Mouse (Mus musculus) lung, postnatal 10 days (tissue): Measurements from ENCODE around the gene Vmn1r193.
"Not testable (repeated sequence)": the region's sequence is repeated elsewhere in the genome, so short reads cannot be mapped to it uniquely, and the experiment has no call there.

ENCODE experiments used
- DNase-seq: peaks from one replicate; pipeline ENCODE4 v3.0.0; 2021

The Vmn1r193 gene

DNA sequence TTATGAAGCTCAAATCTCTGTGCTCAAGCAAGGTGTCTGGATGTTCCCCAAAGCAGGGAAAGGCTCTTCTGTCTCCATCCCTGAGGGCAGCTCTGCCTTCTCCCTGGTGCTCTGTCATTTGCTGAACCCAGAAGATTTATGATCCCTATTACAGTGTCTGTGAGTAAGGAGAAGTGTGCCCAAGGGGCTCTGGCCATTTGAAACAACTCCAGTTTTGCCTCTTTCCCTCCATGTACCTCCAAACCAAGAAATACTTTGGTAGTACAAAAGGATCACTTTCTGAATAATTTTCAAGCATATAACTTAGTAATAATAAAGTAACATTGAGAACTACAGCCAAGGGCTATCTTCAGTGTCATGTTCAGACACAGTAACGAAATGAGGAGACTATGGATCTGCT is at the start of gene Vmn1r193:
Vmn1r193 (minus strand) TSS at position 101 of the 400 bp plus-strand sequence.
- not testable (repeated sequence) for DNase-seq

DNA sequence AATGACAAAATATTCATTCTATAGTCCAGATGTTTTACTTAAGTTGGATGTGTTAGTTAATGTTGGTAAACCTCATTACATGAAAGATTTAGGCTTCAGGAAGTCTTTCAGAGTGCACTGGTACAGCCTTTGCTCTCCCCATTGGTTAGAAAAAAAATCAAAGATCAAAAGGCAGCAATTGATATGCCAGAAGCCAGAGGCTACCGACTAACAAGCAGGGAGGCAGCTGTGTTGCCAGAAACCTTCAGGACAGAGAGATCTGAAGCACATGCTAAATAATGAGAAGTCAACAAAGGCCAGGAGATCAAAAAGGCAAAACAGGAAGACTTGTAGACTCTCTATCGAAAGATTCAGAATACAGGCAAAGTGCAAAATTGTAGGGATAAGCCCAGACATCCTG is 48.8 kb upstream of the Vmn1r193 start:
- DNase-seq: no peak

DNA sequence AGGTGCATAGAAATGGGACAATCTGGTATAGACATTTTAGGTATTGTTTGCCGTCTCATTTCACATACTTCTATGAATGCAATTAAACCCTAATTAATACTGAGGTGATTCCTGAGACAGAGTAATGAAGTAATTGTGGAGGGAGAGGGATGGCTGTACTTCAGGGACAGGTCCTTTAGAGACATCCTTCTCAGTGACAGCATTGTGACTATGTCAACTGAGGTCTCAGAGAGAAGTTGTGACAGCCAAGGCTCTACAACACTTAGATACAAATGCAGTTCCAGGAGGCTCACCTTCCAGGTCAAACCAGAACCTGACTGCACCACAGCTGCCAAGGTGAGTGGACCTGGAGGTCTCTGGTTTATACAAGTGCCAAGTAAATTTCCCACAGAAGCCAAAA is 47.3 kb upstream of the Vmn1r193 start, which contains the start of gene Vmn1r195:
Vmn1r195 (plus strand) TSS at position 301 of the 400 bp plus-strand sequence.
- DNase-seq: not testable (repeated sequence)

DNA sequence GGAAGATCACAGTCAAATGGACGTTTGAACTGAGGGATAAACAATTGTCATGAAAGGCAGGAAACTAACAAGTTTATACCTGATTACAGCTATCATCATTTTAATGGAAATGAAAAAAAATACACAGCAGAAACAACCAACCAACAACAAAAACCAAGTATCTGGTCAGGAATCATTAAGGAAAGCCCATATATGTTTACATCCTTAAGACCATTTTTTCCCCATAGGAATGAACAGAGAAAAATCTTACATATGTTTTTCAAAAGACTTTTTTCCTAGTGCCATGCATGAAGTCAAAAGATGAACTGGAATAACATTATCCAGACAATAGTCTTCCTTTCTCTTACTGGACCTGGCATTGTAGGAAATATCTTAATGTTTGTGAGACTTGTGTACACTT is 21.0 kb upstream of the Vmn1r193 start, which contains the start of gene Vmn1r194:
Vmn1r194 (plus strand) TSS at position 301 of the 400 bp plus-strand sequence.
- DNase-seq: no peak

DNA sequence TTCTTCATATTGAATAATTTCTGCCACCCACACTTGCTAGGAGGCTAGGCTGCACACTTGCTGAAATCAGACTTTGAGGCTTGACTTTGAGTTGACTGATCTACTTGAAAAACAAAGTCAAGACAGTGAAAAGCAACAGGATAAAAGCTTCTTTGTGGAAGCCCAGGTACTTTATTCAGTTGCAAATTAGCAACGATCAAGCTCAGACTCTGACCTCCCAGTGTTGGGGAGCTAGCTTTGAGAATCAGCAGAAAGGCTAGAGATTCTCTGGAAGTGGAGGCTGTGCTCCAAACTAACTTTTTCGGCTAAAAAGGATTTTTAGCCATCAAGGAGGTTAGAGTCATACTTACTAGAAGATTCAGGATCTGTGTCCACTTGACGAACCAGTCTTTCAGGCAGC is 30.2 kb downstream of the Vmn1r193 start:
- DNase-seq: not testable (repeated sequence)

DNA sequence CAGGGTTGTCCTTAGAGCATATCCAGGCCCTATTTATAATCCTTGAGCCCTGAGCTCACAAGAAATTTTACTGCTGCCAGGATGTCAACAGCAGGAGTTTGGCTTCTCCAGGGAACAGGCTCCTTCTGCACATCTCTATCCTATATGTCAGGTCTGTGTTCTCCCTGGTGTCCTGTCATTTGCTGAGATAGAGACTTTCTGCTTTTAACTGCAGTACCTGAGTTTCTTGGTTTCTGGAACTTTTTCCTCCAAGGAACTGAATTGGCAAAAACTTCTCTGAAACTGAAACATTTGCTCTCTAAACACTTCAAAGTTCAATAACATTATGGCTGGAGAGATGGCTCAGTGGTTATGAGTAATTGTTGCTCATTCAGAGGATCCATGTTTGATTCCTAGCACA is 31.9 kb downstream of the Vmn1r193 start, which contains the start of gene Vmn1r192:
Vmn1r192 (minus strand) TSS at position 101 of the 400 bp plus-strand sequence.
- DNase-seq: no peak

DNA sequence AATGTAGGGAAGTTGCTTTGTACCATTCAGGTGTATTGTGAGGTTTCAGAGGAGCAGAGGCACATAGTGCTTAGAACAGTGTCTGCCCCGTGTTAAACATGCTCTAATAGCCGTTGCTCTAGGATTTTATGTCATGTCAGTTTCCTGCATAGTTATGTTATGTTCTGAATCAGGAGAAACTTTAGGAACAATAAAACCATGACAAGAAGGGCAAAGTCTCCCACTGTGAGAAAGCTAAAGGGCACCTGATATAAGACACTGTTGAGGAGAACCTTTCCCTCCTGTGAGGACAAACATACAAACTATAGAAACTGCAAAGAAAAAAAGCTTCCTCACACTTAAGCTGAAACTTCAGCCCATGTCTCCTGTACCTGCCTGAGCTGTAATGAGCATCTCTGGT is 32.6 kb downstream of the Vmn1r193 start:
- DNase-seq: no peak

DNA sequence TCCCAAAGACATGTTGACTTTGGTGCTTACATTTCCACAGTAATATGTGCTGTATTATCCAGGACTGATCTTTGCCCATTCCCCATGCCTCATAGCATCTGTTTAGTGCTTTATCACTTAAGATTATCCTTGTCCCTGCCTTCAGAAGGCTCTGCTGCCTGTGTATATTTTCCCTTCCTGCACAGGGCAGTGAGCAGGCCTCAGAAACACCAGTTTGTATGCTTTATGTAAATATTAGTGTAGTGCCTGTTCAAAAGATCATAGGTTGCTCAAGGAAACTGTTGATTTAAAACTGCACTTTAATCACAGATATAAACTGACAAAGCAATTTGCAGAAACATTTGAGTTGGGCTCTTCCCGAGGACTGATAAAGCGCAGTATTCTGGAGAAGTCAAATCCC is 33.6 kb downstream of the Vmn1r193 start:
- no peak for DNase-seq

DNA sequence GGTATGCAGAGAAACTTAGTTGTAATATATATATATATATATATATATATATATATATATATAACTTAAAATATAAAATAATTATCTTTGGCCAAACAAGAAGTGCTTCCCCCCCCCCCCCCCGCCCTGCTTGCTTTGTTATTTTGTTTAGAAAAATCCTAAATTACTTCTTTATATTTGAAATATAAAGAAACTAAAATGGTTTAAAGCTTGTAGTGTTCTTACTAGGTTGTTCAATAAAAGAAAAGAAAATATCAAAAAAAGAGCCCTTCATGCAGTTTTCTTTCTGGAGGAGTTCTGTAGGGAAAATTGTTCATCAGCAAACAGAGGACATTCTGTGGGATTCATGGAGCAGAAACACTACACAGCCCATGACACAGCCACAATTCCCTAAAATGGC is 39.1 kb downstream of the Vmn1r193 start, which contains the start of gene Vmn1r191:
Vmn1r191 (minus strand) TSS at position 101 of the 400 bp plus-strand sequence.
- no peak for DNase-seq

DNA sequence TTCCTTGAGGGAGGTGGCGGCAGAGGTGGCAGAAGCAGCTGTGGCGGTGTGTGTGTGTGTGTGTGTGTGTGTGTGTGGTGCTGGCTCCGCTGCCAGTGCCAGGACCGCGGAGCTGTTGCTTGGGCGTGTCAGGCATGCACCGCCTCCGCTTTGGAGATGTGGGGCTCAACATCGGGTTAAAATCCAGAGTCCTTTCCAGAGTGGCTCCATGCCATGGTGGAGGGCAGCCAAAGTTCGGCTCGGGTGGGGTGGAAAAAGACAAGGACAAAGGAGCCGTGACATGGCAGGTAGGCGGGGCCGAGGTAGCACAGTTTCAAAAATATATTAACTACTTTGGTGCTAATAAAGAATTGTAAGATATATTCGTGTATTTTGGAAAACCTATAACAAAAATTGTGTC is 54.5 kb downstream of the Vmn1r193 start:
- no peak for DNase-seq
